Mouse (Mus musculus): ENCODE measurements at regions not wholly inside any gene's neighbourhood (a gene's known extent, or its start where the extent isn't known, plus 50 kb on each side); places are given as distances from the start of the nearest gene placed in this dataset.

DNA sequence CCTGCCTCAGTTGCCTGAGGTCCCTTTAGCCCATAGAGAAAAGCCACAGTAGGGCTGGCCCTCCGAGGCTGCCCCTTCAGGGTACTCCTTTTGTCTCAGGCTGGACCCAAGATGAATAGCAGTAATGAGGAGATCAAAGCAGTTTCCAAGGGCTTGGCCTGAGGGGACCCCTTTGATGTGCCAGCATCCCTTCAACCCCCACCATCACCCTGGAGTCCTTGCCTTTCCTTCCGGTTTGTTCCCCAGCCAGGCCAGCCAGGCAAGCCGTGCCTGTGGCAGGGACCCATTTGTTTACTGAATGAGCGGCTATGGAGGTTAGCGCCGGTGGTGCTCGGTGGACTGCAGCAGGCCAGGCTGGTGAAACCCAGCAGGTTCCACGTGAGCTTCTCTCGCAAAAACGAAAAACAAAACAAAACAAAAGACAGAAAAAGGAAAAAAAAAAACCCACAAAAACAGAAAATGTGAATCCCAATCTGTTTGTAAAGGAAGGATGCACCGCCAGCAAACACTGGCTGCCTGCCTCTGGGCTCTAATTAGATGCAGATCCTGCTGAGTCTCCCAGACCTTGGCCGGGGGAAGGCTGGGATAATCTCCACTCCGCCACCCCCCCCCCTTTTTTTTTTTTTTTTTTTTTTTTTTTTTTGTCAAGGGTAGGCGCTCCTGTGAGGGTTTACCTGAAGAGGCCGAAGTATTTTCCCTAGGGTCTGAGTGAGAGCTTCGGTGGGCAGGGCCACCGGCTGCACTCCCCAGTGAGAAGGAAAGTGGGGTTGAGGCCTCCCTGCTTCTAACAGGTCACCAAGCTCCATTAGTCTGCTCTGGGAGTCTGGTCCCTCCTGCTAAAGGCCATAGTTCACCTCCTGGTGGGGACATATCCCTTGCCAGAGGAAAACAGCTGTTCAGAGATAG lies 127.8 kb upstream of the Bcor start:
- Histone ChIP-seq H3K9ac (ENCODE audit: low read depth, low read length) (no peak overlapping the region), H3K27me3 (replicated peaks; ENCODE audit: control insufficient read depth, insufficient read depth, low read length) (peaks cover 31% of the 10 kb centered on the region), H3K4me2 (ENCODE audit: low read depth, low read length) (0 out of 2 replicates have a peak overlapping the region, but pooled peaks have one; percentile 15), H3K27ac (replicated peaks; ENCODE audit: low read depth, low read length) (peak overlapping the region; percentile 67), H3K36me3 (ENCODE audit: control insufficient read depth, insufficient read depth, low read length) (no peaks in the 10 kb centered on the region), H3K4me1 (ENCODE audit: control insufficient read depth, insufficient read depth, low read length) (no peaks in the 10 kb centered on the region), H3K4me3 (ENCODE audit: low read depth, low read length) (no peak overlapping the region), H3K9me3 (ENCODE audit: control insufficient read depth, low read length) (no peaks in the 10 kb centered on the region)
- 21% methylated on average over 15 of the region's 17 CpGs for WGBS
- DNase-seq (ENCODE audit: low spot score): peak; percentile 76
- no peak for ATAC-seq (ENCODE audit: low read depth)

DNA sequence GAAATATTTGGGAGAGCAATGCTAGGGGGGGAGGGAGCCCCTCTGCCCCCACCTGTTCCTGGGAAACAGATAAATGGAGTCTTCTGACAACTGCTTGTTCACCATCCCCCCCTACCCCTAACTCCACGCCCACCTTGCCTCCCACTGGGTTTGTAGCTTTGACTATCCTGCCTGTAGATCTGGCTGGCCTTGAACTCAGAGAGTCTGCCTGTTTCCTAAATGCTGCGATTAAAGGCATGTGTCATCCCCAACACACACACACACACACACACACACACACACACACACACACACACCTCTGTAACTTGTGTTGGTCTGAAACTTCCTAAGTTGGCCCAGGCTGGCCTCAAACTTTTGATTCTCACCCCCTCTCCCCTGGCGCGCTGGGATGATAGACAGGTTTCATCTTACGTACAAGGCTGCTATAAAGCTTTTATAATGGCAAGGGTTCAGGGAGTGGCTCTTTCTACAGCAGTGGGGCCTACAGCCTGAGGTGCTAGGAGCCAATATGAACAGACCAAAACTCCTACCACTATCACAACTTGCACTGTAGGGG lies 128.5 kb upstream of the Bcor start:
- Histone ChIP-seq H3K9ac (ENCODE audit: low read depth, low read length) (no peak overlapping the region), H3K4me2 (ENCODE audit: low read depth, low read length) (no peak overlapping the region), H3K27me3 (replicated peaks; ENCODE audit: control insufficient read depth, insufficient read depth, low read length) (peaks cover 31% of the 10 kb centered on the region), H3K27ac (replicated peaks; ENCODE audit: low read depth, low read length) (no peak overlapping the region), H3K4me1 (ENCODE audit: control insufficient read depth, insufficient read depth, low read length) (no peaks in the 10 kb centered on the region), H3K36me3 (ENCODE audit: control insufficient read depth, insufficient read depth, low read length) (no peaks in the 10 kb centered on the region), H3K4me3 (ENCODE audit: low read depth, low read length) (no peak overlapping the region), H3K9me3 (ENCODE audit: control insufficient read depth, low read length) (no peaks in the 10 kb centered on the region)
- DNase-seq (ENCODE audit: low spot score): no peak
- WGBS: 32% methylated on average over 5 of the region's 5 CpGs
- ATAC-seq (ENCODE audit: low read depth): no peak

DNA sequence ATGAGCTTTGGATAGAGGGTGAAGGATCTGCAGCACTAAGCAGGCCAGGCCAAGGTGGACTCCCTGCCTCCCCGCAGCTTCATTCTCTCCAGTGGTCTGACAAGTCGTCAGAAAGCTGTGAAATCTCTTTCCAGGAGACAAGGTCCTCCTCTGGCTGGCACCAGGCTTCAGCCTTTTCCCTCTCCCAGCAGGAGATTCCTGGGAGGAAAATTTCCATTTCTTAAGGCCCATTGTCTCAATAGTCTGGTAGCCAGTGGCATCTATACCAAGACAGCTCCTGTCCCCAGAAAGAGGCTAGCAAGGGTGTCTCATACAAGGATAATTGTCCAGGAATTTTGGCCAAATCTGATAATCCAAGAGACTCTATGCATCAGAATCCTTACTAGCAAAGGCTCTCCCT lies 133.0 kb upstream of the Bcor start:
- 17% methylated on average over 1 of the region's 2 CpGs for WGBS
- ATAC-seq (ENCODE audit: low read depth): no peak
- H3K27me3 ChIP-seq (replicated peaks; ENCODE audit: control insufficient read depth, insufficient read depth, low read length): peaks cover 15% of the 10 kb centered on the region; the same call in 1 of the 2 replicates

DNA sequence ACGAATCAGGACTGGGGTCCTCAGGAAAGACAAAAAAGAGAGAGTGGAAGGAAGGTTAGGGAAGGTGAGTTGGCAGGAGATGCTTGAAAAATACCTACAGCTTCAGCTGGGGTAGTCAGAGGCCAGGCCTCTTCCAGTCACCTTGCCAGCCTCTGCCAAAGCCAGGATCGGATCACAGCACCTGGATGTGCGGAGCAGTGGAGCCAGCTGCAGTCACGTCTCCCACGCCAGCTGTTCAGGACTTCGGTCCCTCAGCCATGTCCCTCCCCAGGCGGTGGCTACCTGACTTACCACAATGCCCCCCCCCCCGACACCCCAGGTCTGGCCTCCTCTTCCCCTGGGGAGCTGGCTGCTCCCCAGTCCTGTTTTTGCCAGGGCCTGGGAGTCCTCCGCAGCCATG lies 134.3 kb upstream of the Bcor start:
- no peak for ATAC-seq (ENCODE audit: low read depth)
- WGBS: 58% methylated on average over 2 of the region's 9 CpGs
- no peak for DNase-seq (ENCODE audit: low spot score)
- no peaks in the 10 kb centered on the region for H3K4me1 ChIP-seq (ENCODE audit: control insufficient read depth, insufficient read depth, low read length)
- no peak overlapping the region for H3K4me3 ChIP-seq (ENCODE audit: low read depth, low read length)
- no peaks in the 10 kb centered on the region for H3K36me3 ChIP-seq (ENCODE audit: control insufficient read depth, insufficient read depth, low read length)
- H3K4me2 ChIP-seq (ENCODE audit: low read depth, low read length): no peak overlapping the region
- peaks cover 5% of the 10 kb centered on the region; the same call in 1 of the 2 replicates for H3K27me3 ChIP-seq (replicated peaks; ENCODE audit: control insufficient read depth, insufficient read depth, low read length)
- no peaks in the 10 kb centered on the region for H3K9me3 ChIP-seq (ENCODE audit: control insufficient read depth, low read length)
- H3K27ac ChIP-seq (replicated peaks; ENCODE audit: low read depth, low read length): no peak overlapping the region
- H3K9ac ChIP-seq (ENCODE audit: low read depth, low read length): no peak overlapping the region

More for the DNA sequence above, 133.0 kb upstream of the Bcor start:
- Histone ChIP-seq H3K4me2 (ENCODE audit: low read depth, low read length) (no peak overlapping the region), H3K27ac (replicated peaks; ENCODE audit: low read depth, low read length) (no peak overlapping the region), H3K9ac (ENCODE audit: low read depth, low read length) (no peak overlapping the region), H3K4me3 (ENCODE audit: low read depth, low read length) (no peak overlapping the region), H3K9me3 (ENCODE audit: control insufficient read depth, low read length) (no peaks in the 10 kb centered on the region), H3K4me1 (ENCODE audit: control insufficient read depth, insufficient read depth, low read length) (no peaks in the 10 kb centered on the region), H3K36me3 (ENCODE audit: control insufficient read depth, insufficient read depth, low read length) (no peaks in the 10 kb centered on the region)
- DNase-seq (ENCODE audit: low spot score): no peak

DNA sequence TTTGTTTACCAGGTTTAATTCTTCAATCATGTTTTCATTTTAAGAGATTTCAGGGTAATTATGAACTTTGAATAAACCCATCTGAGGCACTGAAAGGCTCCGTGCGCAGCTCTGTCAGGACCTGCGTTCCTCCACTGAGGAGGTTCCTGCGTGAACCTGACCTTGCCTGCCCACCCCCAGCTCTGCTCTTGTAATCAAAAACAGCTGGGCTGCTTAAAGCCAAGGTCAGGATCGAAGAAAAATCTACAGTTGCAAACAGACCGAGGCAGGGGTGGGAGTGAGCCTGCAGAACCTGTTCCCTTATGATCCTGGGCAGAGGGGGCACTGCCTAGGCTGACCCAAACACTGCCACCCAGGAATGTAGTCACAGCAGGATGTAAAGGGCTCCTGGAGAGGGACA lies 134.8 kb upstream of the Bcor start:
- peaks cover under 1% of the 10 kb centered on the region for H3K27me3 ChIP-seq (replicated peaks; ENCODE audit: control insufficient read depth, insufficient read depth, low read length)

DNA sequence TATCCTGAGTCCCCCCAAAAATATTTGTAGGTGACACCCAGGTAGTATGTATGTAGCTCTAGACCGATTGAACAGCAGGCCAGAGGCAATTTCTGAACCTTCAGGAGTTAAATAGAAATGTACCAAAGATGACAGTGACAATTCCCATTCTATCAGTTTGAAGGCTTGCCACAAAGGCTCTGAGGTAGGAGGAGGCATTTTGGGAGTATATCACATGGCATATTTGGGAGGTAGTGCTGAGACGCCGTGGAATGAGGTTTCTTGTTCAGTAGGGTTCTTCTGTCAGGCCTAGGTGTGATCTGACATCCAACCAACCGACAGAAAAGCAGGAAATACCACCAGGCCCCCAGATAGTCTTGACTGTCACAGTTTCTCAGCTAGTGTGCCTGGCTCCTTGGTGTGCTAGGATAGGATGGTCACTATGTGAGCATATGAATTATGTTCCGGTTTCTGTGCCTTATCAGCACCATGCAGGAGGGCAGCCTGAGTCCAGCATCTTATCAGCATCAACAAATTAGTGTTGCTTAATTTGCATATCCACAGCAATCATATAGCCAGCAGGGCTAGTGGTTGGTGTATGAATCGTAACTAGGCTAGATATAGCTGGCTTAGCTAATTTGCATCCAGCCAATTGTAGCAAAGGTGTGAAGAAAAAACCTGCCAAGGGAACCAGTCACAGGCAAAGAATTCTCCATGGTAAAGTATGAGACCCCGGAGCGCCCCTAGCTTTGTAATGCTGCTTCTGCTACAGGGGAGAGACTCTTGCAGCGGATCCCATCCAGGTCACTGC lies 136.3 kb upstream of the Bcor start:
- H3K27ac ChIP-seq (replicated peaks; ENCODE audit: low read depth, low read length): no peak overlapping the region
- no peak overlapping the region for H3K9ac ChIP-seq (ENCODE audit: low read depth, low read length)
- H3K4me2 ChIP-seq (ENCODE audit: low read depth, low read length): no peak overlapping the region
- H3K27me3 ChIP-seq (replicated peaks; ENCODE audit: control insufficient read depth, insufficient read depth, low read length): no peaks in the 10 kb centered on the region; the same call in none of the 2 replicates
- WGBS: 71% methylated on average over 9 of the region's 9 CpGs
- DNase-seq (ENCODE audit: low spot score) (no peak), ATAC-seq (ENCODE audit: low read depth) (no peak)
- H3K4me3 ChIP-seq (ENCODE audit: low read depth, low read length): no peak overlapping the region
- H3K9me3 ChIP-seq (ENCODE audit: control insufficient read depth, low read length): no peaks in the 10 kb centered on the region
- H3K4me1 ChIP-seq (ENCODE audit: control insufficient read depth, insufficient read depth, low read length): no peaks in the 10 kb centered on the region
- H3K36me3 ChIP-seq (ENCODE audit: control insufficient read depth, insufficient read depth, low read length): no peaks in the 10 kb centered on the region

More for the DNA sequence above, 134.8 kb upstream of the Bcor start:
- no peaks in the 10 kb centered on the region for H3K36me3 ChIP-seq (ENCODE audit: control insufficient read depth, insufficient read depth, low read length)
- ATAC-seq (ENCODE audit: low read depth): peak; percentile 44; the same call in 1 of the 2 replicates
- H3K4me3 ChIP-seq (ENCODE audit: low read depth, low read length): no peak overlapping the region
- DNase-seq (ENCODE audit: low spot score): peak; percentile 51
- H3K4me2 ChIP-seq (ENCODE audit: low read depth, low read length): peak overlapping the region; percentile 24; the same call in 1 of the 2 replicates
- H3K27ac ChIP-seq (replicated peaks; ENCODE audit: low read depth, low read length): no peak overlapping the region
- no peaks in the 10 kb centered on the region for H3K9me3 ChIP-seq (ENCODE audit: control insufficient read depth, low read length)
- no peak overlapping the region for H3K9ac ChIP-seq (ENCODE audit: low read depth, low read length)
- no peaks in the 10 kb centered on the region for H3K4me1 ChIP-seq (ENCODE audit: control insufficient read depth, insufficient read depth, low read length)
- 19% methylated on average over 6 of the region's 6 CpGs for WGBS

DNA sequence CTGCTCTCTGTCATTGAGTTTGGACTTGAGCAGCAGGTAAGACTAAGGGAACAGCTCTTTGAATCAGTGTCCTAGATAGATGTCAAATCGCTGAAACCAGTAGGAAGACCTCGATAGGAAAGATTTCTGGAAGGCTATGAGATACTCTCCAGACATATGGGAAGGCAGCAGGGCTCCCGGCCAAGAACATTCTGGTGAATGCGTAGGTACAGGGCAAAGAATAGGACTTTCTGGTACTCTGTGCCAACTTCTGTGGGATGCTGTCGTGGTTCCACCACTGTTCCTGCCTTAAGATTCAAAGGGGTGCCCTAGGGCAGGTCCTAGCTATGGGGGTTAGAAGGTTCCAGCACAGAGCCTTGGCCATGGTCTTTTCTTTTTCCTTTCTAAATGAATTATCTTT lies 138.5 kb upstream of the Bcor start:
- Histone ChIP-seq H3K9me3 (ENCODE audit: control insufficient read depth, low read length) (no peaks in the 10 kb centered on the region), H3K27ac (replicated peaks; ENCODE audit: low read depth, low read length) (no peak overlapping the region), H3K4me3 (ENCODE audit: low read depth, low read length) (no peak overlapping the region), H3K4me1 (ENCODE audit: control insufficient read depth, insufficient read depth, low read length) (no peaks in the 10 kb centered on the region), H3K4me2 (ENCODE audit: low read depth, low read length) (no peak overlapping the region), H3K27me3 (replicated peaks; ENCODE audit: control insufficient read depth, insufficient read depth, low read length) (no peaks in the 10 kb centered on the region; the same call in none of the 2 replicates), H3K36me3 (ENCODE audit: control insufficient read depth, insufficient read depth, low read length) (no peaks in the 10 kb centered on the region), H3K9ac (ENCODE audit: low read depth, low read length) (no peak overlapping the region)
- WGBS: 79% methylated on average over 5 of the region's 5 CpGs
- ATAC-seq (ENCODE audit: low read depth): no peak
- no peak for DNase-seq (ENCODE audit: low spot score)

DNA sequence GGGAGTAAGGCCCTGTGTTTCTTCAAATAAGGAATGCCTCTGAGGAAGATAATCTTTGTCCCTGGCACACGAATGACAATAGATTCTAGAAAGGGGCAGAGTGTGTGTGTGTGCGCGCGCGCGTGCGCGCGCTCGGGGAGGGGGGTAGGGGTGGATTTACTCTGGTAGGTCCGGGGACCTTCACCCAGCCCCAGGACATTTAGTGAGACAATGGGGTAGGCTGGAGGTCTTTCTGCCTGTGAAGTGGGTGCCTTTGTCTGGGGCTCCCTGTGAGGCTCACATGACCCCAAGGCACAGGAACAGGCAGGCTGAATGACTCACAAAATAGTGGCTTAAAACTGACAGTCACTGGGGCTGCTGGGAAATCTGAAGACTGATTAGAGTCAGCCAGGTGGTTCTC lies 139.1 kb upstream of the Bcor start:
- Histone ChIP-seq H3K27me3 (replicated peaks; ENCODE audit: control insufficient read depth, insufficient read depth, low read length) (no peaks in the 10 kb centered on the region; the same call in none of the 2 replicates), H3K4me3 (ENCODE audit: low read depth, low read length) (no peak overlapping the region), H3K4me2 (ENCODE audit: low read depth, low read length) (no peak overlapping the region), H3K27ac (replicated peaks; ENCODE audit: low read depth, low read length) (no peak overlapping the region), H3K36me3 (ENCODE audit: control insufficient read depth, insufficient read depth, low read length) (no peaks in the 10 kb centered on the region), H3K4me1 (ENCODE audit: control insufficient read depth, insufficient read depth, low read length) (no peaks in the 10 kb centered on the region), H3K9ac (ENCODE audit: low read depth, low read length) (no peak overlapping the region), H3K9me3 (ENCODE audit: control insufficient read depth, low read length) (no peaks in the 10 kb centered on the region)
- ATAC-seq (ENCODE audit: low read depth) (no peak), DNase-seq (ENCODE audit: low spot score) (no peak)
- 84% methylated on average over 11 of the region's 11 CpGs for WGBS
